Mouse (Mus musculus) kidney, adult 11 months (tissue): ENCODE results near the gene Zdhhc25.

Experiments used
- DNase-seq: peaks from one replicate; pipeline ENCODE4 v3.0.0; 2022

Zdhhc25 gene

GRCm38 (mm10) chr15:88635205-88635604 is 35.1 kb downstream of the Zdhhc25 start:
- no peak for DNase-seq

GRCm38 (mm10) chr15:88651019-88651418 is 50.9 kb downstream of the Zdhhc25 start:
- DNase-seq: peak; percentile 40
